Mouse (Mus musculus): ENCODE data around the gene Serpina16.

DNA sequence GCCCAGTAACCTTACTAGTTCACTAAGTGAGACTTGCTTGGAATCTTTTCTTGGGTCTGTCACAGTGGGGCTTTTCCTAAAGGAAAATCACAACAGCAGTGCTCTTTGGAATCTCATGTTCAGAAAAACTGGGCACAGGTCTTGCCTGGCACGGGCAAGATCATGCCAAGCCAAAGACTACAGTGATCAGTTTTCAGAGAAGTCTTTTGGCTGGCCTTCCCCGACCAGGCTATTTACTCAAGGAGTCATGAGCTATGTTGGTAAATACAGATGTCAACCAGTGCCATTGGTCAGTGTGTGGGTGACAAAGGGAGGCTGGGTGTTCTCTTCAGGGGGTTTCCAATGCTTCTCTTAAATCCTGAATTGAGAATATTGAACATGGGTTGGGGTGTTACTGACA is 16.8 kb downstream of the Serpina16 start:
- TF ChIP-seq POLR2A (IDR thresholded peaks at IDR 0.05; ENCODE audit: insufficient read depth, low read length), result no peak
- TF ChIP-seq CTCF (IDR thresholded peaks at IDR 0.05; ENCODE audit: low read depth, low read length), result no peak

Data from ES-Bruce4 (cell line).